Mouse (Mus musculus): ENCODE measurements around the gene Bcl9. TPM values are rescaled to one million over a fixed set of nuclear protein-coding genes. Genes with fewer than 3 reads are reported as not detected.
A peak's percentile ranks its signal among the peaks of the same experiment; 100 is the strongest.

The Bcl9 gene
- polyA plus RNA-seq, 1 experiment from 2014 or later, result 43.2 TPM

DNA sequence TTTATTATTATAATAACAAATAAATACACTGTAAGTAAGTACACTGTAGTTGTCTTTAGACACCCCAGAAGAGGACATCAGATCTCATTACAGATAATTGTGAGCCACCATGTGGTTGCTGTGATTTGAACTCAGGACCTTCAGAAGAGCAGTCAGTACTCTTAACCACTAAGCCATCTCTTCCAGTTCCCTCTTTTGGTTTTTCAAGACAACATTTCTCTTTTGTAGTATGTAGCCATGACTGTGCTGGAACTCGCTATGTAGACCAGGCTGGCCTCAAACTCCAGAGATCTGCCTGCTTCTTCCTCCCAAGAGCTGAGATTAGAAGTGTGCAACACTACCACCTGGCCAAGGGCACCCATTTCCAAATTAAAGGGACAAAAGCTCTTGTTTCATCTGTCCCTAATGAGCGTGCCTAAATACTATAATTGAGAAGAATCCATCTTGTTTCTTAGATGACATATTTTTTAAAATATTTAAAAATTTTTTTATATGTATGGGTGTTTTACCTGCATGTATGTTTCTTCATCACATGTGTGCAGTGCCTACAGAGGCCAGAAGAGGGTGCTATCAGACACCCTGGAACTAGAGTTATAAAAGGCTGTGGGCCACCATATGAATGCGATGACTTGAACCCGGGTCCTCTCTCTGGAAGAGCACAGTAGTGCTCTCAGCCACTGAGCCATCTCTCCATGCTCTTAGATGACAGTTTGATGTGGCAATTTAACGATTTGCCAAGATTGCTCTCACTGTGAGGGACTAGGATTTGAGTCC is 66.9 kb downstream of the Bcl9 start:
- Histone ChIP-seq H3K4me3 (replicated peaks; ENCODE audit: low read length) (no peak overlapping the region), H3K27ac (ENCODE audit: low read length) (no peak overlapping the region), H3K4me2 (ENCODE audit: low read depth, low read length) (no peak overlapping the region), H3K9me3 (replicated peaks; ENCODE audit: control insufficient read depth, low read length) (no peaks in the 10 kb centered on the region), H3K36me3 (ENCODE audit: control insufficient read depth, insufficient read depth, low read length) (no peaks in the 10 kb centered on the region), H3K9ac (ENCODE audit: low read length) (no peak overlapping the region), H3K4me1 (ENCODE audit: control insufficient read depth, insufficient read depth, low read length) (peaks cover 20% of the 10 kb centered on the region), H3K27me3 (ENCODE audit: control insufficient read depth, insufficient read depth, low read length) (no peaks in the 10 kb centered on the region)
- 94% methylated on average over 5 of the region's 5 CpGs for WGBS
- no peak for ATAC-seq (ENCODE audit: insufficient read depth, low FRiP score)

DNA sequence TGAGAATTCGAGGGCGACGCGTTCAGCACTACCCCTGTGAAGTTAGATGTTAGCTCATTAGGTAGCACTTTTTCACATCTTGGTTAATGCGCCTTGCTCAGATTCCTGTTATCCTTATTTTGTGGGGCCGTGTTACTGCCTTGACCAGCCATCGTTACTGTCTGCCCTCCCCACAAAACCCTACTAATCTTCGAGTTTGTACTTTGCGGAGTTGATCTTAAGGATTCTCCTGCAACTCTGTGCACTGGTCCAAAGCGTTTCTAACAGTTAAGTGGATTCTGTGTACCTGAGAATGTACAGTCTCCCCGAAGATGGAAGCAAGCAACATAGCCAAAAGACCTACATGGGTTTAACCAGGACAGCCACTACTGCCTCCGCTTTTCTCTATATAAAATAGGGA is 69.3 kb downstream of the Bcl9 start:
- H3K9me3 ChIP-seq (replicated peaks; ENCODE audit: control insufficient read depth, low read length), result no peaks in the 10 kb centered on the region
- H3K27me3 ChIP-seq (ENCODE audit: control insufficient read depth, insufficient read depth, low read length), result no peaks in the 10 kb centered on the region
- 18% methylated on average over 12 of the region's 12 CpGs for WGBS
- ATAC-seq (ENCODE audit: insufficient read depth, low FRiP score), result no peak
- peak overlapping the region; percentile 96 for H3K27ac ChIP-seq (ENCODE audit: low read length)
- peak overlapping the region; percentile 83 for H3K9ac ChIP-seq (ENCODE audit: low read length)
- H3K4me2 ChIP-seq (ENCODE audit: low read depth, low read length), result peak overlapping the region; percentile 97
- H3K4me3 ChIP-seq (replicated peaks; ENCODE audit: low read length), result peak overlapping the region; percentile 80
- no peaks in the 10 kb centered on the region for H3K36me3 ChIP-seq (ENCODE audit: control insufficient read depth, insufficient read depth, low read length)
- H3K4me1 ChIP-seq (ENCODE audit: control insufficient read depth, insufficient read depth, low read length), result peaks cover 24% of the 10 kb centered on the region

DNA sequence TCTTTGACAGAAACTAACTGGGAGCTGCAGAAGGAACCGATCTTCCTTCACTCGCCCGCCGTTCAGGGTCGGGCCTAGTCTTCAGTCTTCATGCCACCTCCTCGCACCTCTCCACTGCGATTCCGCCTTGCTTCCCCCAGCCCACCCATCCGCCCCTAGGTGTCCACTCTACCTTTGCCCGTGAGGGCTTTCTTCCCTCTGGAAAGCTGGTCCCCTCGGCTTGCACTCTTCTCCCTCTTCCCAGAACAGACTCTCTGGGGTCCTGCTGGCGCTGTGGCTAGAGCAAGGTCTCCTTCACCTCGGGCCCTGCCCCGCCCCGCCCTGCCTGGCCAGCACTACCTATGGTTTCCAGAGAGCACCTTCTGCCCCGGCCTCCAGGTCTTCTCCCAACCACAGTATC is 69.7 kb downstream of the Bcl9 start:
- WGBS, result 1% methylated on average over 16 of the region's 16 CpGs
- peak overlapping the region; percentile 97 for H3K4me2 ChIP-seq (ENCODE audit: low read depth, low read length)
- H3K36me3 ChIP-seq (ENCODE audit: control insufficient read depth, insufficient read depth, low read length), result no peaks in the 10 kb centered on the region
- H3K9me3 ChIP-seq (replicated peaks; ENCODE audit: control insufficient read depth, low read length), result no peaks in the 10 kb centered on the region
- peaks cover 24% of the 10 kb centered on the region for H3K4me1 ChIP-seq (ENCODE audit: control insufficient read depth, insufficient read depth, low read length)
- ATAC-seq (ENCODE audit: insufficient read depth, low FRiP score), result peak; percentile 21
- H3K9ac ChIP-seq (ENCODE audit: low read length), result peak overlapping the region; percentile 83
- H3K4me3 ChIP-seq (replicated peaks; ENCODE audit: low read length), result peak overlapping the region; percentile 80
- peak overlapping the region; percentile 96 for H3K27ac ChIP-seq (ENCODE audit: low read length)
- no peaks in the 10 kb centered on the region for H3K27me3 ChIP-seq (ENCODE audit: control insufficient read depth, insufficient read depth, low read length)

DNA sequence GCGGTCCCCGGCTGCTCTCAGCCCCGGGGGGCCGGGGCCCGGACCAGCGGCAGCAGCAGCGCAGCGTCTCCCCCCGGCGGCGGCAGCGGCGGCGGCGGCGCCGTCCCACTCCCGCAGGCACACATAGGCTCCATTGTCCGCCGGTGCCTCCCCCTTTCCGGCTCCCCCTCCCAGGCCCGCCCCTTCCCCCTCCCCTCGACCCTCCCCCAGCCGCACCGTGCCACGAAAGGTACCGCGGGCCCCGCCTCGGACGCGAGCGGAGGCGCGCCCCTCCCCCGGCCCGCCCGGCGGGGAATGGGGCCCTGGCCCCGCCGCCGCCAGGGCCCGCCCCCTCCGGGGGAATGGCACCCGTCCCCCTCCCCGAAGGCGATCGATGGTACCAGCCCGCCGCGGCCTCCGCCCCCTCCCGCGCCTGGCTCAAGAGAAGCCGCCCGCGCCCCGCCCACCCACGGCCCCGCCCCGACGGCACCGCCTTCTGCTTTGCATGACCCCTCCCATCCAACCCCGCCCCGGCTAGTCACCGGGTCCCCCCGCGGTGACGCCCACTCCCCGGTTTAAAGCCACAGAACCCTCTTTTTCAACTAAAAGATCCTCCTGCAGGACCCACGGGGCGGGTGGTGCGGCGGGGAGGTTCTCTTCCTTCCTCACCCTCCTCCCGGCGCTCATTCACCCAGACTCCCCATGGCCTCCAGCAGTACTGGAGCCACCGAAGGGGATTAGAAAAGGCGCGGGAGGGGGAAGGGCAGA is 70.3 kb downstream of the Bcl9 start:
- Histone ChIP-seq H3K27ac (ENCODE audit: low read length) (peak overlapping the region; percentile 96), H3K36me3 (ENCODE audit: control insufficient read depth, insufficient read depth, low read length) (no peaks in the 10 kb centered on the region), H3K27me3 (ENCODE audit: control insufficient read depth, insufficient read depth, low read length) (no peaks in the 10 kb centered on the region), H3K9ac (ENCODE audit: low read length) (peak overlapping the region; percentile 93), H3K4me2 (ENCODE audit: low read depth, low read length) (peak overlapping the region; percentile 97), H3K9me3 (replicated peaks; ENCODE audit: control insufficient read depth, low read length) (no peaks in the 10 kb centered on the region), H3K4me1 (ENCODE audit: control insufficient read depth, insufficient read depth, low read length) (peaks cover 24% of the 10 kb centered on the region), H3K4me3 (replicated peaks; ENCODE audit: low read length) (peak overlapping the region; percentile 80)
- peak; percentile 94 for ATAC-seq (ENCODE audit: insufficient read depth, low FRiP score)
- 2% methylated on average over 54 of the region's 79 CpGs for WGBS

DNA sequence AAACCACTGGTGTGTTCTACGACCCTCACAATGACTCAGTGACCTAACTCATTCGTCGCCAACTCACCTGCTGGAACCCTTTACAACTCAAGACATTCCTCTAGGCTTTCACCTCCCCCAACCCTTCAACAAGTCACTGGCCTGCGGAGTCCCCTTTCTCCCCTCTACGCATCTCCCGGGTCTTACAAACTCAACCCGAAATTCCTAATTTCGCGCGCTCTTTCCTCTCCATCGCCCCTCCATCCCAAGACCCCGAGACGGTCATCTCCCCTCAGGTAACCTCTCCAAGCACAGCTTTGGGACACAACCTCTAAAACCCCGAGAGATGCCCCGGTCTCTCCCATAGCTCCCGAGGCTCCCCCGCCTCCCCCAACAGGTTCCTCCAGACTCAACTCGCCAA is 71.0 kb downstream of the Bcl9 start:
- WGBS, result 0% methylated on average over 18 of the region's 18 CpGs
- no peak for ATAC-seq (ENCODE audit: insufficient read depth, low FRiP score)
- Histone ChIP-seq H3K4me2 (ENCODE audit: low read depth, low read length) (peak overlapping the region; percentile 77), H3K4me1 (ENCODE audit: control insufficient read depth, insufficient read depth, low read length) (peaks cover 24% of the 10 kb centered on the region), H3K9ac (ENCODE audit: low read length) (peak overlapping the region; percentile 93), H3K9me3 (replicated peaks; ENCODE audit: control insufficient read depth, low read length) (no peaks in the 10 kb centered on the region), H3K36me3 (ENCODE audit: control insufficient read depth, insufficient read depth, low read length) (no peaks in the 10 kb centered on the region), H3K4me3 (replicated peaks; ENCODE audit: low read length) (peak overlapping the region; percentile 80), H3K27me3 (ENCODE audit: control insufficient read depth, insufficient read depth, low read length) (no peaks in the 10 kb centered on the region), H3K27ac (ENCODE audit: low read length) (peak overlapping the region; percentile 85)

DNA sequence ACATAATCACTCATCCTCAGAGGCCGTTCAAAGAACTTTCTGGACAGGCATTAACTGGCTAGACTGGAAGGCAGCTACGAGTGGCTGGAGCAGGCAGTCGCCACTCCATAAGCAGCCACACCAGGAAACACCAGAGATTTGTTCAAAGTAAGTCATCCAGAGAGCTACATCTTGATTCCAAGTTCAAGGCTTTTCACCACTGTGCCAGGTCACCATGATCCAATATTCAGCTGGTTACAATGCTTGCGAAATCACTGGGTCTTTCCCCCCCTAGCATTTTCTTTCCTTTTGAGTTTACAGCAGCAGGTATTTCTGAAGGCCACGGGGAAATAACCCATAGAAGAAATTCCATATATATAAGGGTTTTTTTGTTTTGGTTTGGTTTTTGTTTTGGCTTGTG is 72.5 kb downstream of the Bcl9 start:
- Histone ChIP-seq H3K4me3 (replicated peaks; ENCODE audit: low read length) (no peak overlapping the region), H3K4me1 (ENCODE audit: control insufficient read depth, insufficient read depth, low read length) (peaks cover 22% of the 10 kb centered on the region), H3K27me3 (ENCODE audit: control insufficient read depth, insufficient read depth, low read length) (no peaks in the 10 kb centered on the region), H3K36me3 (ENCODE audit: control insufficient read depth, insufficient read depth, low read length) (no peaks in the 10 kb centered on the region), H3K27ac (ENCODE audit: low read length) (0 out of 2 replicates have a peak overlapping the region, but pooled peaks have one; percentile 34), H3K9me3 (replicated peaks; ENCODE audit: control insufficient read depth, low read length) (no peaks in the 10 kb centered on the region), H3K4me2 (ENCODE audit: low read depth, low read length) (no peak overlapping the region), H3K9ac (ENCODE audit: low read length) (no peak overlapping the region)
- WGBS, result 64% methylated on average over 5 of the region's 5 CpGs
- no peak for ATAC-seq (ENCODE audit: insufficient read depth, low FRiP score)

DNA sequence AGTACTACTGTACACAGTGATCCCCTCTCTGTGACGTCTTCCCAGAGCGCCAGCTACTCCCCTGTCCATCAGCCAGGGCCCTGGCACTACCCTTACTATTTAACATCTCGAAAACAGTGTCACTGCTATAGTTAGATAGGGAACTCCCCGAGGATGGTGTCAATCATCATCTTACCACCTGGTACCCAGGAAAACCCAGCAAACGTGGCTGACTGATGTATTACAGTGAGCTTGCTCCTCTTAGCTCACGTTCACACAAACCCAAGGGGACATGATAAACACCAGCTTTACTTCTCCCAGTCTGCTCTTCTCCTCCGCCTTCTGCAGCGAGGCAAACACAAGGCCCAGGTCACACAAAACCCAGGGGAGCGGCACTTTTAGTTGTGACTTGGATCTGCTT is 74.5 kb downstream of the Bcl9 start:
- Histone ChIP-seq H3K4me3 (replicated peaks; ENCODE audit: low read length) (no peak overlapping the region), H3K9ac (ENCODE audit: low read length) (no peak overlapping the region), H3K36me3 (ENCODE audit: control insufficient read depth, insufficient read depth, low read length) (no peaks in the 10 kb centered on the region), H3K4me2 (ENCODE audit: low read depth, low read length) (no peak overlapping the region), H3K27ac (ENCODE audit: low read length) (peak overlapping the region; percentile 25; the same call in 1 of the 2 replicates), H3K9me3 (replicated peaks; ENCODE audit: control insufficient read depth, low read length) (no peaks in the 10 kb centered on the region), H3K4me1 (ENCODE audit: control insufficient read depth, insufficient read depth, low read length) (peaks cover 13% of the 10 kb centered on the region), H3K27me3 (ENCODE audit: control insufficient read depth, insufficient read depth, low read length) (no peaks in the 10 kb centered on the region)
- WGBS, result 78% methylated on average over 9 of the region's 9 CpGs
- ATAC-seq (ENCODE audit: insufficient read depth, low FRiP score), result no peak

DNA sequence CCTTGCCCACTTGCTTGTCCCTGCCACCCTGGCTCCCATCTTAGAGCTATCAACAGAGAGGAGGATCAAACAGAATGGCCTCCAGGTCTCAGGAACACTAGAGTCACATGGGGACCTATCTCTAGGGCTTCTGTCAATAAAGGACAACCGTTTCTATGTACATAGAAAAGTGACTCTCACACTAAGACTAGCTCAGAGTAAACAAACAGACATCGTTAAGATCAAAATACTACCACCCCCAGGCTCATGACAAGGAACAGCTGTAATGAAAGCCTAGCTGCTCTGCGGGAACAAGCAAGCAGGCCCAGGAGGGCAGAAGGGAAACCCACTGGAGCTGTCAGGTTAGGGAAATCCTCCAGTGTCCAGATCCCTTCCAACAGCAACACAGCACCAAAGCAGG is 82.2 kb downstream of the Bcl9 start:
- no peaks in the 10 kb centered on the region for H3K4me1 ChIP-seq (ENCODE audit: control insufficient read depth, insufficient read depth, low read length)
- H3K36me3 ChIP-seq (ENCODE audit: control insufficient read depth, insufficient read depth, low read length), result peaks cover 6% of the 10 kb centered on the region; the same call in 1 of the 2 replicates
- no peaks in the 10 kb centered on the region for H3K9me3 ChIP-seq (replicated peaks; ENCODE audit: control insufficient read depth, low read length)
- H3K4me2 ChIP-seq (ENCODE audit: low read depth, low read length), result no peak overlapping the region
- no peak overlapping the region for H3K4me3 ChIP-seq (replicated peaks; ENCODE audit: low read length)
- whole genome bisulfite sequencing, result 40% methylated on average over 3 of the region's 3 CpGs
- H3K27me3 ChIP-seq (ENCODE audit: control insufficient read depth, insufficient read depth, low read length), result no peaks in the 10 kb centered on the region
- no peak overlapping the region for H3K9ac ChIP-seq (ENCODE audit: low read length)
- no peak overlapping the region for H3K27ac ChIP-seq (ENCODE audit: low read length)
- no peak for ATAC-seq (ENCODE audit: insufficient read depth, low FRiP score)

DNA sequence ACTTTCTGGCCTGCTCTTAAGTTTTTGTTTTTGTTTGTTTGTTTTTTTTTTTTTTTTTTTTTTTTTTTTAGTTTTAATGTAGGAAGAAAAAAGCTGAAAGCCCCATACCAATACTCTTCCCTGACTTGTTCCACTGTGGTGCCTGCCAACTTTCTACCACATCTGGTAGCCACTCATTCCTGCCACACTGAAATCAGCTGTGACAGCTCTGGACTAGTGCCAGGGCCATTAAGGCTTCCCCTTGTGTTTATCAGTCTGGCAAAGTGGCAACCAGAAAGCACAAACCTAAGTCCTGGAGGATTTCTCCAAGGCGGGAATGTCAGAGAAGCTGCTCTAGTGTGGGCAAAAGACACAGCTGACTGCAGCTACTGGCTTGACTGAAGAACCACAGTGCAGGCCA is 83.3 kb downstream of the Bcl9 start:
- WGBS, result 59% methylated on average over 1 of the region's 1 CpGs
- H3K27me3 ChIP-seq (ENCODE audit: control insufficient read depth, insufficient read depth, low read length), result no peaks in the 10 kb centered on the region
- no peak overlapping the region for H3K4me2 ChIP-seq (ENCODE audit: low read depth, low read length)
- H3K36me3 ChIP-seq (ENCODE audit: control insufficient read depth, insufficient read depth, low read length), result peaks cover 6% of the 10 kb centered on the region; the same call in 1 of the 2 replicates
- no peaks in the 10 kb centered on the region for H3K9me3 ChIP-seq (replicated peaks; ENCODE audit: control insufficient read depth, low read length)
- no peak overlapping the region for H3K4me3 ChIP-seq (replicated peaks; ENCODE audit: low read length)
- no peaks in the 10 kb centered on the region for H3K4me1 ChIP-seq (ENCODE audit: control insufficient read depth, insufficient read depth, low read length)
- H3K9ac ChIP-seq (ENCODE audit: low read length), result no peak overlapping the region
- ATAC-seq (ENCODE audit: insufficient read depth, low FRiP score), result no peak
- no peak overlapping the region for H3K27ac ChIP-seq (ENCODE audit: low read length)

All from stomach, embryonic 16.5 days (tissue).